Mouse (Mus musculus): ENCODE data around the gene Ttyh2.

Ttyh2 gene

DNA sequence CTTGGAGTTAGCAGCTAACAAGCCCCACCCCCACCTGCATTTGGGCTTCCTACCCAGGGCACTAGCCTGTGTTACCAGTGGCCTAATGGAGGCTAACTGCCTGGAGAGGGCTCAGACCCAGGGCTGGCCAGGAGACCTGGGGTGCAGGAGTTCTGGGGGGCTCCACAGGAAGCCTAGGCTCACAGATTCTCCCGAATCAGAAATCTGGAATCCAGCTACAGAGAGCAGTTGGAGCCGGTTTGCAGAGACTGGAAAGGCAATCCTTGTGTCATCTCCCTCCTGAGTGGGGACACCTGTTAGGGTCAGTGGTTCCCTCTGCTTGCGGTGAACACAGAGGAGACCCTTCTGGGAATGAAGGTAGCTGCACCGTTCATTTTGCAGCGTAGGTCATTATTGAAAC is 5.8 kb downstream of the Ttyh2 start:
- DNase-seq (ENCODE audit: inconsistent ontology term), result no peak

DNA sequence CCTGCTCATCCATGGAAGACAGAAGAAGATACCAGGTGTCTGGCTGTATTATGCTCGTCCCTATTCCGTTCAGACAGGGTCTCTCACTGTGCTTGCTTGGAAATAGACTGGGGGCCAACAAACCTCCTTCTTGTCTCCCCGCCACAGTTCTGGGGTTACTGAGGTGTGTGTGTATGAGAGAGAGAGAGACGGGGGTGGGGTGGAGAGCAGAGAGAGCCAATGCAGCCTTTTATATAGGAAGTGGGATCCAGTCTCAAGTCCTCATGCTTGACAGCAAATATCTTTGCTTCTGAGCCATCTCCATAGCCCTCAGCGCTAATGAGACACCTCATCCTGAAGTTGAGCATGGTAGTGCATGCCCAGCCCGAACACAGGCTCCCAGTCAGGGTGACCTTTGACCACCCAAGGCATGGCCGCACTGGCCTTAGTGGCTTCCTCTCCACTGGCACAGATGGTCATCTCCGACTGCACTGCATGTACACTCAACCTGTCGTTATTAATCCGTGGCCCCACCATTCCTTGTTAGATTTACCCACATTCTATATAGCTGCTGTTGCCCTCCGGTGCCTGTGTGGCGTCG is 7.2 kb downstream of the Ttyh2 start:
- no peak for DNase-seq (ENCODE audit: inconsistent ontology term)

DNA sequence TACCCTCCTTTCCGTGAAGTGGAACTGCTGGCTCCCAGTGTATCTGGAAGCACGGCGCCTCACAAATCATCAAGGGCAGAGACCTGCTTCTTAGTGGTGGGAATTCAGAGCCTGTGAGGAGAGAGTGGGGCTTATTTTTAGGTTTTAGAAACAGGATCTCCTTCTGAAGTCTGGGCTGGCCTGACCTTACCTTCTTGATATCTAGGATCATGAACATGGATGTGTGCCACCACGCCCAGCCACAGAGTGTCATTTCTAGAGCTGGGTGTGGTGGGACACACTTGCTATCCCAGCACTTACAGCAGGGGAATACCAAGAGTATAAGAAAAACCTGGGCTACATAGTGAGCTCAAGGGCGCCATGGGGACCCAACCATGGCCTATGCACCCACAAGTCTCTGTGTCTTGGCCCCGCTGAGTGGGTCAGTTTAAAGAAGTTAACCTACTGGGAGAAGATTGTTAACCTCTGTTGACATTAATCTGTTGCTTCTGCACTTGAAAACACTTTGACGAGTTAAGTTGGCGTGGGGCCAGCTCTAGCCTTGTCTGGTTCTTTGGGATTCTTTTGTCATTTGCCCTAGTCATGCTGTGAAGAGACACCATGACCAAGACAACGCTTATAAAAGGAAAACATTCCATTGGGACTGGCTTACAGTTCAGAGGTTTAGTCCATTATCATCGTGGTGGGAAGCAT is 7.9 kb downstream of the Ttyh2 start:
- no peak for DNase-seq (ENCODE audit: inconsistent ontology term)

DNA sequence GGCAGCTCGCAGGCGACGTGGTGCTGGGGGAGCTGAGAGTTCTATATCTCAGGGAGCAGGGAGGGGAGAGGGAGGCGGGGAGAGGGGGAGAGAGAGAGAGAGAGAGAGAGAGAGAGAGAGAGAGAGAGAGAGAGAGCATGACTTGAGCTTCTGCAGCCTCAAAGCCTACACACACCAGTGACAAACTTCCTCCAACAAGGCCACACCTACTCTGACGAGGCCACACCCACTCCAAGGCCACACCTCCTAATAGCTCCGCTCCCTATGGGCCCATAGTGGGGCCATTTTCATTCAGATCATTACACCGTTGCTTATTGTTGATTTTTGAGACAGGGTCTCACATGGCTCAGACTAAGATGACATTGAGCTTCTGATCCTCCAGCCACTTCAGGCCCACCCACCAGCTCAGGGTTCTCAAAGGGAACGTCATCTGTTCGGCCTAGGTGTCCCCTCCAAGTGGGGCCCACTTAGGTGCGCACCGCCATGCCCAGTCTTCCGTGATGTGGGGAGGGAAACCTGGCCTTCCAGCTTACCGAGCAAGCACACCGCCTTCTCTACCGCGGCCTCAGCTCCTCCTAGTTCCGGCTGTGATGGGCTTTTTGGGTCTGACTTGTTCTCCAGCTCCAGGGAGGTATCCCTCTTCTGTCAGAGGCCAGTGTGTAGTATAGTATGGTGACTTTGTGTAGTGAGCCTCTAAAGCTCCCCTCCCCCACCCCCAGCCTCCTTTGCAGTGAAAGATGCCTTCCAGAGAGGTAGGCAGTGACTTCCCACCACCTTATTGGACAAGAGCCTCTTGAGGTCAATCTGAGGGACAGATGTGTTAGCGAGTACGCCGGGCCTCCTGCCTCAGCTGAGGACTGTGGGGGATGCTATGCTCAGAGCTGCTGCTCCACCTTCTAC is 8.7 kb downstream of the Ttyh2 start:
- DNase-seq (ENCODE audit: inconsistent ontology term), result no peak

DNA sequence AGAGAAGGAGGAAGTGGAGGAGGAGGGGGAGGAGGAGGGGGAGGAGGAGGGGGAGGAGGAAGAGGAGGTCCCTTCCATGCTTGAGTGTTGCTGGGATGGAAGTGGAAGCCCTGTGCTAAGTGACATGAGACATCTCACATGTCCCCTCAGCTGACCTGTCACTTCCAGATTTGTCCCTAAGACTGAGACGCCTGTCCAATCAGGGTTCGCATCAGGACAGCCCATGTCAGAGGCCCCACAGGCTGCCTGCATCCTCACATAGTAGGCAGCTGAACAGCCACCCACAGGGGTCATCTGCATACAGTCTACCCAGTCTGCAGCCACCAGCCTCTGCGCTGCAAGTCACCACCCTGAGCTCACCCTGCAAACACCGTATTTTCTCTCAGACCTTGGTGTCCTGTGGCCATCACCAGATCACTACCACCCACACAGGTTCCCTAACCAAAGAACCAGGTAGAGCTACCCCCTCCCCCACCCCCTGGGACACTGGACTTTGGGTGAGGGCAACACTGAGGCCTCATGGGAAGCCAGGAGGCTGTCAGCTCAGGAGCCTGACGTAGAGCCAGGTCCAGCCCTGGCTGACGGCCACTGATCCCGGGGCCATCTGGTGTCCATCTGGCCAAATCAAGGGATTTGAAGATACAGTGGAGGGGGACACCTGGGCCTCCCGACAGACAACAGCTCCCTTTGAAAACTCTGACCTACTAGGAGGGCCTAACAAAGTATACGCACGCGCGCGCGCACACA is 9.6 kb downstream of the Ttyh2 start:
- DNase-seq (ENCODE audit: inconsistent ontology term), result peak; percentile 57

DNA sequence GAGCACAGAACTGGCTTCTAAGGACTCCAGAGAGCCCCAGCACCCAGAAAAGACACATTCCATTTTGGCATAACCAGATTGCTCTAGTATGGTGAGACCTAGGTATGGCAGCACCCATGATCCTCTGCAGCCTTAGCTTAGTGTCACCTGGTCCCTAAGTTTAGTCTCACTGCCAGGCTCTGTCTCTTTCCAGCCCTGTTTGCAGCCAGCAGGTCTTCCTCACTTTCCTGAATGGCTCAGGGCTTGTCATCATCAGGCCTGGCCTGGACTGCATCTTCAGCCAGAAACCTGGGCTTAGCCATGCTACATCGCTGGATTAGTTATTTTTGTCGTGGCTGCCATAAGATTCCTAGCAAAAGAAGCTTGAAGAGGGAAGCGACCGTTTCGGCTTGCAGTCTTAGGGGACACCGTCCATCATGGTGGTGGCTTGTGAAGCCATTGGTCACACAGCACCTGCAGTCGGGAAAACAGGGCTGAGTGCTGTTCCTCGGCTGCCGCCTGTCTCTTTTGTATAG is 10.4 kb downstream of the Ttyh2 start:
- no peak for DNase-seq (ENCODE audit: inconsistent ontology term)

DNA sequence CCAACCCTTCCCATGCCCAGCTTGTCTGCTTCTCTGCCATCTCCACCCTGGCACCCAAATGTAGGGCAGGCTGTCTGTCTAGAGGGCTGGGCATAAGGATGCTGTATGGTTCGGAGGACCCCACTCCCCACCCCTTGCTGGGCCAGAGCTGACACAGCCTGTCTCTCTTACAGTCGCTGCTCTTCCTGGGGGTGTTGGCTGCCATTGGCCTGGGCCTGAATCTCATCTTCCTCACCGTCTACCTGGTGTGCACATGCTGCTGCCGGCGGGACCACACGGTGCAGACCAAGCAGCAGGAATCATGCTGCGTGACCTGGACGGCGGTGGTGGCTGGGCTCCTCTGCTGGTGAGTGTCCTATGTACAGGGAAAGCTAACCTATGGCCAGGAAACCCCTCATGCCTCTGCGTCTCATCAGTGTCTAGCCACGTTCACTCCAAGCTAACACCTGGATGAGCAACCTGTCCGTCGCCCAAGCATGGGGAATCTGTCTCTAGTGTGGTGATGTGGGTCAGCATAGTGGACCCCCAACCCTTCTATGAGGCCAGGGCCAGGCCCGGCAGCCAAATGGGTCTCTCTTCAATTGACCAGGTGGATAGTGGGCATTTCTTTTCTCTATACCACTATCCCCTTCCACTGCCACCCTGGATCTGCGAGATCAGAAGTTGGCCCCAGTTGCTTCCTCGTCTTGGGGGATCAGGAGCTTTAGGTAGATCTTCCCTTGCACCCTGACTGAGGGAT is 11.2 kb downstream of the Ttyh2 start:
- no peak for DNase-seq (ENCODE audit: inconsistent ontology term)

DNA sequence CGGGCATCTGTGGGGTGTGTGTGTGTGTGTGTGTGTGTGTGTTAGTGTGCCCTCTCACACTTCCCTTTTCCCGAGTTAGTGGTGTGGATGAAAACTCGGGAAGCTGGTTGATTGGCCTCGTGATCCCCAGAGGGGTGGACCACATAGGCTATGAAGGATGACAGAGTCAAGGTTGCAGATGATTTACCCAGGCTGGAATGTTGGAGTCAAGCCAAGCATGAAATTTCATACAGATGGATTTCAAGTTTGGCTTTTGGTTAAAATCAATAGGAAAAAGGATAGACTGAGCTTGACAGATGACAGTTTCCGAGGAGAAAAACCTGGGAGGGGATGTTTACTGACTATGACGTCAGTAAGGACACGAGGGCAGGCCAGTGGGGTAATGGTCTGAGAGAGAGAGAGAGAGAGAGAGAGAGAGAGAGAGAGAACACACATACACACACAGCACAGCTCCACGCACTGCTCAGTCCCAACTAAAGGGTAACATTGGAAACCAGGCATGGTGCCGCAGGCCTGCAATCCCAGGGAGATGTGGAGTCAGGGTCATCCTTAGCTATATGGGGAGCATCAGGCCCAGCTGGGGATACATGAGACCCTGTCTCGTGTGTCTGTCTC is 12.4 kb downstream of the Ttyh2 start:
- peak; percentile 69 for DNase-seq (ENCODE audit: inconsistent ontology term)

DNA sequence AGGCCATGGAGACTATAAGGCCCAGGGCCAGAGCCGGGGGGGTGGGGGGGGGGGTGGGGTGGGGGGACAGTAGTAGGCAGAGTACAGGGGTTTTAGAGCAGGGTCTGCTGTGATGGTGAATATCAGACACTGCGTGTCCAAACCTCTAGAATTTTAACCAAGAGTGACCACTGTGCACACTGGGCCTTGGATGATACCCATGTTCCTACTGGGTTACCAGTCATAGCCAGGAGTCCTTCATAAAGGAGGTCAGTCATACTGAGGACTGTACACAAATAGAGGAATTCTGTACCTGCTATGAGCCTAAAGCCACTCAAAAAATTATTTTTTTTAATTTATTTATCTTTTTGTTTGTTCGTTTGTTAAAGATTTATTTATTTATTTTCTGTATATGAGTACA is 13.5 kb downstream of the Ttyh2 start:
- DNase-seq (ENCODE audit: inconsistent ontology term), result no peak

DNA sequence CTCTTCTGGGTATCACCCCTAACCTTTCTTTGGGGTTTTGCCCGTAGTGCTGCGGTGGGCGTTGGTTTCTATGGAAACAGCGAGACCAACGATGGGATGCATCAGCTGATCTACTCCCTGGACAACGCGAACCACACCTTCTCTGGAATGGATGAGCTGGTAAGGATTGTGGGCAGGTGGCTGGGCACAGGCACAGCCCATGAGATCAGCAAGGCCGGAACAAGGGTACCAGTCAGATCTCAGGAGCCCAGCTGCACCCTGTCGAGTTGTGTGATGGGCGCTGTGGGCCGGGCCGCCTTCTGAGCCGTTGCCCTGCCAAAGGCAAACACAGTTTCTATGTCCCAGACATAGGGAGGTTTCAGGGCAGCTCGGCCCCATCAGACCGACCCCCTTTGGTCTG is 15.0 kb downstream of the Ttyh2 start:
- no peak for DNase-seq (ENCODE audit: inconsistent ontology term)

DNA sequence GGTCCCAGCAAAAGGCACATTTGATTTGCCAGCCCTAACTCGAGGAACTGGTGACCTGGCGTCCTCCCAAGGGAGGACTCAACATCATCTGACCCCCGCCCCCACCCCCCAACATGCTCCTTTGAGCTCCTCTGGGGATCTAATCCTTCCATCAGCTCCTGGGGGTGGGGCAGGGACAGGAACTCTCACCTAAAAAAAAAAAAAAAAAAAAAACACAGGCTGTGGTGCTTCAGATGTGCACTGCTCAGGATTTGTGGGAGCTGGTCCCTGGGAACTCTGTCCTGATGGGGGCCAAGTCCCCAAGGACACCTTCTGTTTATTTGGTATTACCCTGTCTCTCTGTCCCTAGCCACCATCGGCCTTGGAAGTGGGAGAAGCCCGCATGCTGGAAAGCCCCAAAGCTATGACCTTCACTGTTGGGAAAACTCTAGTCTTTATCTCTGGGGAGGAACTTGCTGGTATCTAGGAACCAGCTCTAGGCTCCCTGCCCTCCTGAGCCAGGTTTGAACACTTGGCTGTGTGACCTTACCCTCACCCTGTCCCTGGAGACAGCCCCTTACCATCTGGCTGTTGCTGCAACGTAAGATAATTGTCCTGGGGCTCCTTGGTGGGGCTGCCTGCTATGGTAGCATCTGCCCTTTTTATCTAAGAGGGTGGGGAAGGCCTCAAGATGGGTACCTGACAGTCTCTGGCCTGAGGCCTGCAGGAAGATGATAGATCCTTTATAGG is 16.4 kb downstream of the Ttyh2 start:
- no peak for DNase-seq (ENCODE audit: inconsistent ontology term)

DNA sequence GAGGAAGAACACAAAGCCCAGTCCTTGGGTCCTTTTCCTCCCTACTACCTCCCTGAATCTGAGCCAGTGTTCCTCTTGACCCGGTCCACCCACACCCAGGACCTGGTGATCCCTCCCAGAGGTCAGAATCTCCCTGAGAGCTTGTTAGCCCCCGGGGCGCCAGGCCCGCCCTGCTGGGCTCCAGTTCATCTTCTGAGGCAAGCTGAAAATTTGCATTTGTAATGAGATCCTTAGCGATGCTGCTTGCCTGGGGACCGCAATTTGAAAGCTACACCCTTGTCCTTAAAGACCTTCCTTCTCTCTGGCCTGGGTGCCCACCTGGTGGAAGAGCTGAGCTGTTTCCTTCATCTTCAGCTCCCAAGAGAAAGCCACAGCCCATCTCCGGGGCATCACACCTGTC is 17.4 kb downstream of the Ttyh2 start:
- no peak for DNase-seq (ENCODE audit: inconsistent ontology term)

DNA sequence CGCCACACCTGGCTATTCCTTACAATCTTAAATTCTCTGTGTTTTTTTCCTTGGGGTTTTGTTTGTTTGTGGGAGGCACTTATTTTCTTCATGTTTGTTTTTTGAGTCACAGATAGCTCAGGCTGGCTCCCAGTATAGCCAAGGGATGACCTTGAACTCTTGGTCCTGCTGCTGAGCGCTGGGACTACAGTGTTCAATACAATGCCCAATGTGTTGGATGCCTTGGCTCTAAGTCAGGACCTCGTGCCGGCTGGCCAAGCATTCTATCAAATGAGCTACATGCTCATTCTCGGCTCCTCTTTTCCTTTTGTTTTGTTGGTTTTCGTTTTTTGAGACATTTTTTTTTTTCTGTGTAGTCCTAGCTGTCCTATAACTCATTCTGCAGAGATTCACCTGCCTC is 18.2 kb downstream of the Ttyh2 start:
- DNase-seq (ENCODE audit: inconsistent ontology term), result no peak

DNA sequence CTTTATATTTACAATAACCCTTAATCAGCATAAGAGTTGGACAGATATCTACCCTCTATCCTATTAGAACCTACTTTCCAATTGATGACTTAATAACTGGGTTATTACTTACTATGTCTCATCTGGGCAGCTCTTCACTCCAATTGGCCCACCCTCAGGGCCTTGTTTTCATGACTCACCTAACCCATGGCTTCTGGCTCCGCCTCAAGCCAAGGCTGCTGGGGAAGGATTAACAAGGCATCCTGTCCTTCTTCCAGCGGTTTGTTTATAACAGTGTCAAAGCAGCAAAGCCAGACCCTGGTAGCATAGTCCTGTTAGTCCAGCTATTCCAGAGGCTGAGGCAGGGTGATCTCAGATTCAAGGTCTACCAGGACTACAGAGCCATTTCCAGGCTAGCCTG is 19.2 kb downstream of the Ttyh2 start:
- DNase-seq (ENCODE audit: inconsistent ontology term), result no peak

DNA sequence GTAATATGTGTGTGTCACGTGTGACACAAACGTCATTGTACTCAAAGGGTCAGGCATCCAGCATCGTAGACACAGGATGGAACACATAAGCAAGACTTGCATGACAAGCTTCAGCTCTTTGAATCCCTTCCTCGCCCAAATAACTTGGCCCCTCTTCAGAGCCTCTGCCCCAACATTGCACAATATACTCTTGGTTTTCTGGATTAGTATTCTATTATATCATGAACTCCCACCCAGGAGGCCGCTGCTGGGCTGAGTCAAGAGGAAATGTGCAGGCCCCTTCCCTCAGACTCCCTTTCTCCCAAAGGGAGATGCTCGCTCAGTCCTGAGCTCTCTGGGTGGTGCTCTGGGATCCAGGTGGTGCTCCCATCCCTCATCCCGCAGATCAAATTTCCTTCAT is 23.3 kb downstream of the Ttyh2 start:
- DNase-seq (ENCODE audit: inconsistent ontology term), result no peak

DNA sequence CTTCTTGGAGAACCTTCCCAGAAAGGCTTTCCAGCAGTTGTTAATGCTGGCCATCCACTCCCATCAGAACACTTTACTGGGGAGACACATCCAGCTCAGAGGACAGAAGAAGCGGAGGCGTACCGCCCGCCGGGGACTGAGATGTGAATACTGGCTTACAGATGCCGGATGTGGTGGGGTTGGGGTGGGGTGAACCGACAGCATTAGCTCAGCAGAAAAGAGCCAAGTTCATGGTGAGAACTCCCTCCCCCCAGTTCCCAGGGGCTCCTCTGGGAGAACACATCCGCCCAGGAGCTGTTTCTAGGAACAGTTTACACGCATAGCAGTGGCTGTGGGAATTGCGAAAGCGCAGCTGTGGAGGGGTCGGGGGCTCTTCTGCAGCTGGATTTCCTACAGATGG is 24.3 kb downstream of the Ttyh2 start:
- DNase-seq (ENCODE audit: inconsistent ontology term), result no peak

DNA sequence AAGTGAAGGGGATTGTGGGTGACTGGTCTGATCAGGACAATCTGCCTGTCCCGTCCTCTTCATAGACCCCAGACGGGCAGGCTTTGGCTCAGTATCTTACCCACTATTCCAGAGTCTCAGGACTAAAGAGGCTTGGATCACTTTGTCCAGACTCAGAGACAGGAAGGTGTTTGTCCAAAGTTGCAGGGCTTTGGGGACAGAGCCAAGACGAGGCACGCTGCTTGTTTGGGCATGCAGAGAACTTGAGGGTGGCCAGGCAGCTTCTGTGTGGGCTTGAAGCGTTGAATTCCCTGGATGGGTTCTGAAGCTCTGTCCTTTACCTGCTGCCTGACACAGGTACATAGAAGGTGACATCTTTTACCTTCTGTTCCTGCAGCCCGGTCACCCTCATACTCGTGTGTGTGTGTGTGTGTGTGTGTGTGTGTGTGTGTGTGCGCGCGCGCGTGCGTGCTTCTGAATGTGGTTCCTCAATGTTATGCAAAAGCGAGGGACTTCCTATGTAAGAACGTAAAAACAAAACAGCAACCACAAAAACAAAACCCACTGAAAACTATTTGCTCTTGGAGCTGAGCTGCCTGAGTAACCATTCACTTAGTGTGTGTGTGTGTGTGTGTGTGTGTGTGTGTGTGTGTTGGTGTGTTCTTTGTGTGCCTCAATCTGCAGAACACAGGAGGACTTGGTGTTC is 27.2 kb downstream of the Ttyh2 start:
- no peak for DNase-seq (ENCODE audit: inconsistent ontology term)

DNA sequence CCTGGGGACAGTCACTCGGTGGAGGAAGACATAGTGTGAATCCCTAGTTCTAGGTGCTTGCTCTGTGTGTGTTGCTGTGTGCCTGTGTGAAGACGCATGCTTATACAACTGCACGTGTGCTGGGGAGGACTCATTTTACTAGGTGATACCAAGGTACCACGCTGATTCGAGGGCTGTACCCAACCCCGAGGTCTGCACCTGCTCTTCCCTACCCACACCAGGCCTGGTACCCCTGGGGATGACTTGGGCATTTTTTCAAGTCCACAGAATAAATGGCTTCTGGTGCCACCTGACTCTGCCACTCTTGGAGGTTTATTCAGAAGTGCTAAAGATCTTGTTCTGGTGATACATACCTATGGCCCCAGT is 27.7 kb downstream of the Ttyh2 start:
- DNase-seq (ENCODE audit: inconsistent ontology term), result no peak

DNA sequence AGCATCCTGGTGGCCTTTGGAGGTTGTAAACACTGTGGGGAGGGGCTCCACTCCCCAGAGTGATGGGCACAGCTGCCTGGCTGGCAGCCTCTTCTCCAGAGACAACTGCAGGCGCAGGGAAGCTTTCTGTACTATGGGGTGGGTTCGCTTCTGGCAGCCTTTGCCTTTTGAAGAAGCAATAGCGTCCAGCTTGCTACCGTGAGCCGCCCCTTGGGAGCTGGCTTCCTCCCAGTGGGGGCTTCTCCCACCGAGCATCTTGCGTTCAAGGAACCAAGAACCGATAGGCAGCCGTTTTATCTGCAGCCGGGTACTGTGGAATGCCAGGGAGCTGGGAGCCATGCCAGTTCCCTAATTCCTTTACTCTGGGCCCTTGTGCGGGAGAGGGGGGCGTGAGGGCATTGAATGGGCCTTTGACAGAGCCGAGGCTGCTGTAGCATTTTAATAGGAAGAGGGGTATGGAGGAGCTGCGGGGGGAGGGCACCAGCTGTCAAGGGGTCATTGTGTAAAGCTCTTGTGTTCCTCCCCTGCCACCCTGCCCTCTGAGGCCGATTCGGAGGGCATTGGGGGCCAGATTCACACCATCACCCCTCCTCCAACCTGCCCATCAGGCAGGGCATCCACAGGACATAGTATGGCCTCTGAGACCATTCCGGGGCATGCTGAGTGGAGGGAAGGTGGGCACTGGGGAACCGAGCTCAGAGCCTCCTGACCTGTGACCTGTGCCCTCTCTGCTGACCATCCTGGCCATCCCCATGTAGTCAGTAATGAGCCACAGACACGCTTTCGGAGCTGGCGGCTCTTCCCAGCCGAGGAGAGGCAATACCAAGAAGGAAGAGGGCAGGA is 29.1 kb downstream of the Ttyh2 start:
- DNase-seq (ENCODE audit: inconsistent ontology term), result peak; percentile 83
